Mouse (Mus musculus) gastrocnemius, postnatal 25 days (tissue): ENCODE results near the gene Ralgapa2. TPM values are rescaled to one million over a fixed set of nuclear protein-coding genes. Genes with fewer than 3 reads are reported as not detected.

Source experiments
- DNase-seq: peaks from one replicate; pipeline ENCODE4 v3.0.0; 2022
- total RNA-seq, 2 experiments: library from RNA; stranded (reverse); gene quantifications; 1 replicate in 1 of 2; 2 replicates in 1 of 2; pipeline ENCODE4 v1.2.3; 2021

The Ralgapa2 gene
- total RNA-seq, 2 experiments from 2014 or later: 6.5 to 8.0 TPM

DNA sequence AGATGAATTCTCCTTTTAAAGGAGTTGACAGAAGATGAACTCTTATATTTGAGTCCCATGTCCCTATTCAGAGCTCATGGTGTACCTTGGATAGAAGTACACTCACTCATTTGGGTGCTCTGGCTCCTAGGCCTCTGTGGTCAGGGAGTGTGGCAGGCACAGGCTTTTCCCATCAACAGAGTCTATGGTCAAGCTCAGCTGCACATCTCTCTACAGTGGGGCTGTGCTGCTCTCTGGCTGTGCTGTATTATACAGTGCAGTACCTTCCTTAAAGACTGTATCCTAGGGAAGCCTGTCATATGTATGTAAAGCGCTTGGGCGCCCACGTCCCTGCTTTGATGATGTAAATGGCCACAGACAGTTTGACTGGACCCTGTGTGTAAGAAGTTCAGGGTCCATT lies 254.5 kb downstream of the Ralgapa2 start:
- no peak for DNase-seq

DNA sequence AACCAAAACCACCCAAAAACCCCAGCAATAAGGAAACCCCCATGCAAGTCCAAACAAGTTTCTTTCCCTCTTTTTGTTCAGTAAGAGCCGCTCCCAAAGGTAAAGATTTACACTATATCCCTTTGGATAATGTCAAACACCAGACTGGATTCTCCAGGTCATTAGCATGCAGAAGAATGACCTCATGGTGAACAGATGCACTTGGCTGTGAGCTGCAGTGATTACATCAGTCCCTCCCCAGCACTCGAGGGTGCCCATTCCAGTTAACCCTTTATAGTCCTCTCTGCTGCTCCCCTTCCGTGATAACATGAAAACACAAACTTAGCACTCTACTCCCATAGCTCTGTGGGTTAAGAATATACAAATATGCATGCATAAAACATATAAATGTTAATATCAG lies 255.1 kb downstream of the Ralgapa2 start:
- DNase-seq: no peak

DNA sequence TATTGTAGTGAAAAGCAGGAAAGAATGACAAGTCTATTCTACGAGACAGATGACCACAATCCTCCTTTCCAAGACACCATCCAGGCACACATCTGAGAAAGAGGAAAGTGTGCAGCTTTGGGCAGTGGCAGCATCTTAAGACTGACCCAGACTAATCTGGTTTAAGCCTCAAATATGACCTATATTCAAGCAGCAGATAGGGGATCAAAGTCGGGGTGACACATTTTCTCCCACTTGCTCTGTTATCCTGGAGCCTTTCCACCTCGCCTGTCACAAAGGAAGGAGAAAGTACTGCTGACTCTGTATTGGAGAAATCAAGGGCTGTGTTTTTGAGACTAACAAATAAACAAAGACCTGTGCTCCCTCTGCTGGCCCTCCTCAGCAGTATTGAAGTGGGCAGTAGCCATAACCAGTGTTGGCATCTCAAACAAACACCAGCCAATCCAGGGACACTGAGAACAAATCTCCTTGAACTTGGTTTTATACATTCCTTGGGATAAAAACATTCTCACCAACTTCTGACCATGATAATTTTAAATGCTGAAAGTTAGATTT lies 255.7 kb downstream of the Ralgapa2 start:
- DNase-seq: no peak

DNA sequence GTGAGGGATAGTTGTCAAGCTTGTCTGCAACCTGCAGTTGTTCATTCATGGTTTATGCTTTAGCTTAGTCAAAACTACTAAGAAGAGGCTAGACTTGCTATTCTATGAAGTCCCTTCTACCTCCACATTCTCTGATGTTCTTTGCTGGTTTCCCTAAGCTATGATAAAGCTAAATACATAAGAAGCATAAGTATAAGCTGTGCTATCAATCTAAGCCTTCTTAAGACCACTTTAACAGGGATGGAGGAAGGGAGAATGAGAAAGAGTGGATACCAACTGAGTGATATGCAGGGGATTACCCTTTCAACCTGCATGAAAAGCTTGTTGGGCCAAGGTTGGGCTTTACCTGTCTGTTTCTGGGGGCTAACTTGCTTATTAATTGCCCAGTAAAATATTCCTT lies 256.5 kb downstream of the Ralgapa2 start:
- no peak for DNase-seq

DNA sequence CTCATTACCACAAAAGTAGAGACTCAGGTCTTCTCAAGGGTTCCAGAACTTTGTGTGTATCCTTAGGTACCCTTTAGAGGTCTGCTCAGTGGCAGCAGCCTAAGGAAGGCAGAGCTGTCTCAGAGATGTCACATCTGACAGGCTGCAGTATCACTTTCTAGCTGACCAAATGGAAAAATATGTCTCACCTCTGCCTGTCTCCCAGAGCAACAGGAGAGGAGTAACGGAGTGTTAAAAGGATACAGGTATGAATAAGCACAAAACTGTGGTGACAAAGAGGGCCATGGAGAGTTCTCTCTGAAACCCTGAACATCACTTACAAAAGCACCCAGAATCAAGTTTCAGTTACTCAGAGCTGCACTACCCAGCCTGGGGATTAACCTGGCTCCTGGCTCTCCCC lies 257.8 kb downstream of the Ralgapa2 start:
- DNase-seq: no peak

DNA sequence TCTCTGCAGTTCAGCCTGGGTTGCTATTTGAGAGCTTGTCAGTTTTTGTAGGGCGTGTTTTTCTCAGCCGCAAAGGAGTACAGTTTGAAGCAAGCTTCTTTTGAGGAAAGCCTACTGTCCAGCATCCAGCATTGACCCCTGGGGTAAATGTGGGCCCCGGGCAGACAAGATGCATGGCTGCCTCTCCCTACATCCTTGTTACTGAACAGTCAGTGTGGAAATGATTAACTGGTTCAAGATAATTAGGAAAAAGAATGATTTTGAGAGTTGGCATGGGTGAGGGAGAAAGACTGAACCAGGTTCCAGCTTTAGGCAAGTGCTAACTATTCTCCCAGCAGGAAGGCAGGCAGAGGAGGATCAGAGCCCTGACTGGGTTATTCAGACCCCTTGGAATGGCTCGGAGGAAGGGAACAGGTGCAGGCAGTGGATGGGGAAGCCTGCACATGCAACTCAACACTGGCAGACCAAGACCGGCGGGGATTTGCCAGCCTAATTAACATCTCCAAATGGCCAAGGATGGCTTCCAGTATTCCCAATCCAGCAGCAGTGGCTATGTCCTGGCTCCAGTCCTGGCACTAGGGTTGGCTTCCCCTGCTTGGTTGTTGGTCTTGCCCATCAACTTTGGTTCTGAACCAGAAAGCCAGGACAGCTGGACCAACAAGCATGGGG lies 261.8 kb downstream of the Ralgapa2 start:
- no peak for DNase-seq

DNA sequence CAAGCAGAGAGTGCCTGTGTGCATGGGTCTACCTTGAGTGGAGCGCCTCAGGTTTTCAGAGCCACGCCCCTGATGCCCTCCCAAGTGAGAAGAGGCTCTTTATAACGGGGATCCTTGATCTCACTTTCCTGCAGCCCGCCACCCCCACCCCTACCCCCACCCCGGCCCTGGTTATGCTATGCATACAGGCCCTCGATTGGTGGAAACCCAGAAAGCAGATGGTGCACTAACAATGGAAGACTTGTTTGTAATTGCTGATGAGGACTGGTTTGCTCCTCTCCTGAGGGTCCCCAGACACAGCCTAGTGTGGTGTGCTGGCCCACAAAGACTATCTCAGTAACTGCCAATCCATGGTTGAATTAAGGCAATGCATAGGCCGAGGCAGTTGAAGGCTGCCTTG lies 263.1 kb downstream of the Ralgapa2 start:
- DNase-seq: no peak

DNA sequence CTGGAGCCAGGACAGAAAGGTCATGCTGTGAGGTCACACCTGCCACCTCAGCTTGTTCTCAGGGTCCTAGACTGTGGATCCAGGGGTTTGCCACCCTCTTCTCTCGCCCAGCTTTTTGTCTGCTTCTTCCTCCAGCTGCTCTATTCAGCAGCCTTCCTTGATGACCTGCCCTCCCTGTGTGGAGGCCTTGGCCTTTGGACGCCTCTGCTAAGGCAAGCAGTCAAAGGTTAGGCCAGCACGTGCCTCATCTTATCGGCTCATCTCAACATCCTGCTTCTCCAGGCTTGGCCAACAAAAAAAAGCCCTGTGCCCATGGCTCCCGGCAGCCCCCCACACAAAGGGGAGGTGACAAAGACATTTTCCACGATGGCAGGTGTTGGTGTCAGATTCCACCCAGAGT lies 264.6 kb downstream of the Ralgapa2 start:
- DNase-seq: no peak

DNA sequence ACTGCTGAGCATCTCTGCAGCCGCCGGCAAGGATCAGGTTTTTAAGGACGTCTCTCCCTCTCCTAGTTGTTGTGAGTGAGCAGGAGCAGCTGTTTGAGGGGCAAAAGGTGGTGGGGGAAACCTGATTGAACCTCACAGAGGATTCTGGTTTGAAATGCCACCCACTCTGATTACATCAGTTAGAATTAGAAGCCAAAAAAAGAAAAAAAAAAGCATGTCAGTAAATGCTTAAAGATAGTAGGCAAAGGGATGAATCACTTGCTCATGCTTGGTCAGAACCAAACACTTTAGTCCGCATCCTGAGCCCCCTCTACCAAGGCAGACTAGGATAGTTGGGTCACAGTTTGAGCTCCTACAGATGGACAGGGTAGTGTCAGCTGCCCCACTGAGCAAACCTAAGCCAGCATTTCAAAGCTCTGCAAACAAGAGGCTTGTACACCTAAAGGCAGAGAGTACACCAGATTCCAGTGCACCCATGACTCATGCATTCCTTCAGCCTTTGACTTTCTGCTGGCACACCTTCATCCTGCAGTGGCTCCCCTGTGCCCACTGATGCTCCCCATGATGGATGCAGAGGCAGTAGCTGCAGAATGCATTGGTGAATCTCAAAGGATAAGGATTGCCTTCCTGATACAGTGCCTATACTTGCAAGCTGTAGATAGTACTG lies 265.6 kb downstream of the Ralgapa2 start:
- no peak for DNase-seq

DNA sequence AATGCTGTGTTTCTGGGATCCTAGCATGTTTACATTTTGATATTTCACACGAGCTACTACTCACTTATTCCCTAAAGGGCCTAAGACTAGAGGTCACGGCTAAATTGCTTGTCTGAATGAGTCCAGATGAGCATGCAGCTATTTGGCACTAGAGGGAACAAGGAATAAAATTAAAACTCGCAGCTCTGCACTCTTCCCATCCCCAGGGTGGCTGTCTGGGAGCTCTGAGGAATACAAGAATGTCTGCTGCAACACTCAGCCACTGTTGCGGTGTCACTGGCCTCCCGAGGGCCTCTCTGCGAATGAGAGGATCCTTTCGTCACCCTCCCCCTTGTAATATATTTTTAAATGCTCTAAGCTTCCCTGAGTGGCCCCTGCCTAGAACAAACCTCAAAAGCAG lies 266.7 kb downstream of the Ralgapa2 start:
- DNase-seq: no peak

DNA sequence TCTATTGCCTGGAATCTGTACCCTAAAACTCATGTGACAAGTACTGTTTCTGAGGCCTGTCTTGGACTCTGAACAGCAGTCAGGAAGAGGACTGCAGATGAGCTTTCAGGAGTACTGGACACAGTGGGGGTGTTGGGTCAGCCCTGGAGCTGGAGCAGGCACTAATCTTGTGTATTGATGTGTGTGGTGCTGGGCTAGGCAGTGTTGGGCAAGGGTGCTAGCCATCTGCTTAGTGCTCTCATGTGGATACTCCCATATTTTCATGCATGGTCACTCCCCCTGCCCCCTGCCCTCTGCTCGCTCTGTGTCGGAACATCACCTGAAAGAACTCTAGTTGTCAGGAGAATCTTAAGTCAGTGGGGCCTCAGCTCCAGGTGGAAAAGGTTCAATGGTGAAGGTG lies 268.1 kb downstream of the Ralgapa2 start:
- DNase-seq: no peak

DNA sequence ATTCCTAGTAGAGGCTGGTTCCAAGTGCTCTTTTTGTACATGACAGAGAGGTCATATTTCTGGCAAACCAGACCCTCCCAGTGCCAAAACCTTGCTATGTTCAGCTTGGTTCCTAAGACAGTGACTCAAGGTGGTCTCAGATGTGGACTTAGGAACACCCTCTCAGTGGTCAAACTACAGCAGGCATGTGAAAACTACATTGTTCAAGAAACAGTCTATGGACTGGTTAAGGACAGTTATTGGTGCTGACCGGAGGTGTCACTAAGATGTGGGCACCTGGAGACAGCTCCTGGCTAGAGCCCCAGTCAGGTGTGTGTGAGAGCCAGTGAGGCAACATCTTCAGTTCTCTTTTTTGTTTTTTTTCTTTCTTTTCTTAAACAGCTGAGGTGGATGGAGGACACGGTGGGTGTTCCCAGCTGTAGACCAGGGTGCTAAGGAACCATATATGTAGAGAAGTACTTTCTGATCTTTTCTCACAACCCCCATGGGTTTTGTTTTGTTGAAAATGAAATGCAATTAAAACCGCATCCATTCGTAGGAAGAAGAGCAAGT lies 272.9 kb downstream of the Ralgapa2 start:
- DNase-seq: no peak

DNA sequence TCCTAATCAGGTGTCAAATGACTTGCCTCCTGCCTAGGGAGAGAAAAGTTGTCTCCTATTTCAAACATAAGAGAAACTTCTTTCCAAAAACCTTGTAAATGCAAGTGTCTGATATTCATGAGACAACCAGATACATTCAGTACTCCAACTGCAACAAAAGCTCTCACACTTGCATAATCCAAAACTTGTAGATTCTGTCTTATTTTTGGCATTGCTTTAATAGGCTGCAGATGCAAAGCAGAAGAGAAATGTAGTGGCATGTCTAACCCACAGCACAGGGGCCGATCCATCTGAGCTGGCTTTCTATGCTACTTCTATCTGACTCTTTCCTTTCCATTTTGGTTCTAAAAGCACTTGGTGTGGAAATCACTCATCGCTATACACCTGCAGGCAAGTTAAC lies 280.7 kb downstream of the Ralgapa2 start:
- no peak for DNase-seq

DNA sequence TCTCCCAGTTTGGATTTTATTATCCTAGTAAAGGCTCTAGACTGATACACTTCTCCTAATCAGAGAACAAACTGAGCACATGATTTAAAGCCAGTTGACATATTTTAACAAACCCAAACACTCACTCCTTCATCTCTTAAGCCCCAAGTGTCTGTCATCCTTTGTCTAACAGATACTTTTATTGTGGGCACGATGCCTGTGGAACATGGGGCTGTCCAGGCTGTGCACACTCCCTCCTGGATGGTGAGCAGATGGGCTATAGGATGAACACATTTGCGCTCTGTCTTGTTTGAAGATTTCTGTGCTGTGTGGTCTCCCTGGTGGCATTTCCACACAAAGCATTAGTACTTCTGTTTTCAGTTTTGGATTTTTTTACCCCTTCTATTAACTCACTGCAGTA lies 283.7 kb downstream of the Ralgapa2 start:
- no peak for DNase-seq

DNA sequence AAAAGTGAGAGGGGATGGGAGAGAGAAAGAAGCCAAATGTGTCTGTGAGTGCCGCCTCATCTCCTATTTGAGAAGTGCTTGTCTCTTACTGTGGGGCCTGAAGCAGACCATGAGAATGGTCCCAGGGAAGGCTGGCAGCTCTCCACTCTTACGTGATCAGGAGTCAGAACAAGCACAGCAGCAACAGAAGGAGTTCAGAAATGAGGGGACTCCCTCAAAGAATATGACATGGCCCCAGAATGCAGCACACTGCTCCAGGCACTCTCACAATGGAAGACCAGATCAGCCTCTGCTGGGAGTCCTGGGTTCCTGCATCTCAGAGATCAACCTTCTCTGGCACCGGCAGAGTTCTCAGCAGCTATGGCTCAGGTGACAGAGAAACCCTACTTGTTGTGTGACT lies 284.5 kb downstream of the Ralgapa2 start:
- no peak for DNase-seq

DNA sequence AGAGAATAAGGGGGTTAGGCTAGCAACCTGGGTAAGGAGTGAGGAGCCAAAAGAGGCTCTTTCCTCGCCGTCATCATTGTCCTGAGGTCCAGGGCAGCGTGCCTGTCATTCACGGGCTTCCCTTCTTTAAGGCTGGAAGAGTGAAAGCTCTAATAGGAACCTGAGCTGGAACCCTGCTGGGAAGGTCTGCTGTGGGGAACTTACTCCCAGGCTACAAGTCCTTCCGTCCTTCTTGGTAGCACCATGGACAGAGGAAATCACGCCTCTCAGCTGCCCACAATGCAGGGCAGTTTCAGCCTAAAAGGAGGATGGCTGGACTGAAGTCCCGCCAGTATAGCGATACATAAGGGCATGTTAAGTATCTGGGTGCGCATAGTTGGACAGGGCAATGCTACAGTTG lies 285.7 kb downstream of the Ralgapa2 start:
- DNase-seq: no peak

DNA sequence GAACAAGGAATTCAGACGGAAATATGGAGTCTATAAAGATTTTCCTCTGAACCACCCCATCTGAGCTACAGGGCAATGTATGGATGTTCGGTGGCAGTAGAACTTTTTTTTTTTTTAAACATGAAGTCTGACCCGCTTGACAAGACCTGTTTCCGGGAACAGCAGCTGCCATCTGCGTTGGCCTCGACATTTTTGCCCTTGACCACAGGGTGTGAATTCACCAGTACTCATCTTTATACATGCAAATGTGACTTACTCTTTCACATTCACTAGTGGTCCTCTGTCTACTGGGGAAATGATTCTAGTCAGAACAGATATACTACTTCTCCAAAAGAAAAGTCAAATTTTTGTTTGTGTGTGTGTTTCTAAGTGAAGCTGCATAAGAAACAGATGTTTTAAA lies 286.3 kb downstream of the Ralgapa2 start:
- DNase-seq: no peak

DNA sequence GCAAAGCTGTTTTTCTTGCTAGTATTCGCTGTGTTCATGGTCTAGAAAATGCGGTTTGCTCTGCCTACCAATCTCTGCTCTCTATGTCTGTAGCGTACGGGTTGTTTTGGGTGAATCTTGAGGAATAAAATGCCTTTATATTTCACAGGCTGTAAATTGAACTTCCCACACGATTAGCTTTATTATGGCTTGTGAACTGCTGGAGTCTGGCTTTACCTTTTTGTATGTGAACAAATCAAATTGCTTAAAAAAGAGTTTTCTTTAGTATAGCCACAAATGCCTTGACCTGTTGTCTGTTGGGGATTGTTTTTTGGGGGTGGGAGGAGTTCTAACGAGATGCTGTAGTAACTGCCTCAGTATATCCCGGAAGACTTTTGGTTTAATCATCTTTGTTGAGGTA lies 288.0 kb downstream of the Ralgapa2 start:
- DNase-seq: no peak

DNA sequence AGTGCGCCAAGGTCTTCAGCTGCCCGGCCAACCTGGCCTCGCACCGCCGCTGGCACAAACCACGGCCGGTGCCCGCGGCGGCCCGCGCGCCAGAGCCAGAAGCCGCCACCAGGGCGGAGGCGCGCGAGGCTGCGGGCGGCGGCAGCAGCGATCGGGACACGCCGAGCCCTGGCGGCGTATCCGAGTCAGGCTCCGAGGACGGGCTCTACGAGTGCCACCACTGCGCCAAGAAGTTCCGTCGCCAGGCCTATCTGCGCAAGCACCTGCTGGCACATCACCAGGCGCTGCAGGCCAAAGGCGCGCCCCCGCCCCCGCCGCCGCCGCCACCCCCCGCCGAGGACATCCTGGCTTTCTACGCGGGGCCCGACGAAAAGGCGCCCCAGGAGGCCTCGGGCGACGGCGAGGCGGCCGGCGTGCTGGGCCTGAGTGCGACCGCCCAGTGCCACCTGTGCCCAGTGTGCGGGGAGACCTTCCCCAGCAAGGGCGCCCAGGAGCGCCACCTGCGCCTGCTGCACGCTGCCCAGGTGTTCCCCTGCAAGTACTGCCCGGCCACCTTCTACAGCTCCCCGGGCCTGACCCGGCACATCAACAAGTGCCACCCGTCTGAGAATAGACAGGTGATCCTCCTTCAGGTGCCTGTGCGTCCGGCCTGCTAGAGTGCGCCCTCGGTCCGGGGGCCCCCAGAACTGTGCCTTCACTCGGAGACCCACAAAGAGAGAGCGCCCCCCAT lies 288.8 kb downstream of the Ralgapa2 start:
- DNase-seq: no peak

DNA sequence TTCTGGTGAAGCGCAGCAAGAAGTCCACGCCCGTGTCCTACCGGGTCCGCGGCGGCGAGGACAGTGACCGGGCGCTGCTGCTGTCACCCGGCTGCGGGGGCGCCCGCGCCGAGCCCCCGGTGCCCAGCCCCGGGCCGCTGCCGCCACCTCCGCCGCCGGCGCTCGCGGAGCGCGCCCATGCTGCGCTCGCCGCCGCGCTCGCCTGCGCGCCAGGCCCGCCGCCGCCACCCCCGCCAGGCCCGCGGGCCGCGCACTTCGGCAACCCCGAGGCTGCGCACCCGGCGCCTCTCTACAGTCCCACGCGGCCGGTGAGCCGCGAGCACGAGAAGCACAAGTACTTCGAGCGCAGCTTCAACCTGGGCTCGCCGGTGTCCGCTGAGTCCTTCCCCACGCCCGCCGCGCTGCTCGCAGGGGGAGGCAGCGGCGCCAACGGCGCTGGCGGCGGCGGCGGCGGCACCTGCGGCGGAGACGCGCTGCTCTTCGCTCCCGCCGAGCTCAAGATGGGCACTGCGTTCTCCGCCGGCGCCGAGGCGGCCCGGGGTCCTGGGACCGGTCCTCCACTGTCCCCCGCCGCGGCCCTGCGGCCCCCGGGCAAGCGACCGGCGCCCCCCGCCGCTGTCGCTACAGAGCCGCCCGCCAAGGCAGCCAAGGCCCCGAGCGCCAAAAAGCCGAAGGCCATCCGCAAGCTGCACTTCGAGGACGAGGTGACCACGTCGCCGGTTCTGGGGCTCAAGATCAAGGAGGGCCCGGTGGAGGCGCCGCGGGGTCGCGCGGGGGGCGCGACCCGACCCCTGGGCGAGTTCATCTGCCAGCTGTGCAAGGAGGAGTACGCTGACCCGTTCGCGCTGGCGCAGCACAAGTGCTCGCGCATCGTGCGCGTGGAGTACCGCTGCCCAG lies 289.6 kb downstream of the Ralgapa2 start:
- no peak for DNase-seq

DNA sequence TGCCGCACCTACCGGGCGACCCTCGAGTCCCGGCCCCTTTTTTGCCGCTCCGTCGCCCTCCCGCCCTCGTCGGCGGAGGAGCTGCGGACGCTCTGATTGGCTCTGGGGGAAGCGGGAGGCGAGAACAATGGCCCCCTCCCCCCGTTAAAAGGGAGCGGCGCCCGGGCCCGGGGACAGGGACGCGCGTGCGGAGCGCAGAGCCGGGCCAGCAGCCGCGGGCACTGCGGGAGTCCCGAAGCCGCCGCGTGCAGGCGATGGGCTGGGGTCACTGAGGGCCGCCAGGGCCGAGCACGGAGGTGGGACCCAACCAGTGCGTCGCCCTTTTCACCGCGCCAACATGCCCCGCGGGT lies 290.2 kb downstream of the Ralgapa2 start:
- no peak for DNase-seq
